Mouse (Mus musculus): ENCODE measurements at regions not wholly inside any gene's neighbourhood (a gene's known extent, or its start where the extent isn't known, plus 50 kb on each side); places are given as distances from the start of the nearest gene placed in this dataset.
A peak's percentile ranks its signal among the peaks of the same experiment; 100 is the strongest.

DNA sequence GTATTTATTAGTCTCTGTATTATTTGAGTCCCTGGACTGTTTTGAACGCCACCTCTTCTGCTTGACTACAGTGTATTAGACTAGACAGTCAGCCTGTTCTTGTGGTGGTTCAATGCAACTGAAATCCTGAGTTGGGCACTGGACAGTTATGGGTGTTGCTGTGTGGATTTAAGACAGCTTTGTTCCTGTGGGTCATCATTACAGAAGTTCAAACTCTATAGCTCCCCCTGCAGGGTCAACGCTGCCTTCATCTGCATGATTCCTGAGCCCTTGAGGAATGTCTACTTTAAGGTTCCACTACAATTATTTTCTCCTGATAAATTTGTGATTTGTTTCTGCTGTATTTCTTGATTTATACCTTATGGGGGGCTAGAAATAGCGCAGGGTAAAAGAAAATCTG lies 517.8 kb upstream of the Dppa4 start:
- TF ChIP-seq MAFK (IDR thresholded peaks at IDR 0.05; ENCODE audit: borderline replicate concordance, low read depth, low read length) (no peak), TAL1 (IDR thresholded peaks at IDR 0.05; ENCODE audit: low read length) (no peak), POLR2A (IDR thresholded peaks at IDR 0.05; ENCODE audit: control insufficient read depth in 1 of 2, insufficient read depth in 1 of 2, low read depth in 1 of 2, low read length in 2 of 2, poor library complexity in 1 of 2) (no peak), EP300 (IDR thresholded peaks at IDR 0.05; ENCODE audit: low read depth in 1 of 2, low read length in 2 of 2) (no peak), MAX (IDR thresholded peaks at IDR 0.05; ENCODE audit: low read length) (no peak), ZC3H11A (IDR thresholded peaks at IDR 0.05; ENCODE audit: low read depth, low read length) (no peak), CTCF (IDR thresholded peaks at IDR 0.05 in 2 of 3, conservative IDR thresholded peaks at IDR 0.05 in 1 of 3; ENCODE audit: control insufficient read depth in 1 of 3, insufficient read depth in 1 of 3, low read depth in 2 of 3, low read length in 3 of 3, poor library complexity in 1 of 3, severe bottlenecking in 1 of 3) (peak in 2 of 3 experiments; percentile 7 to 15; a peak in 1 of 6 replicates), ZNF384 (IDR thresholded peaks at IDR 0.05; ENCODE audit: low read depth, low read length) (no peak), USF1 (IDR thresholded peaks at IDR 0.05; ENCODE audit: low read depth, low read length) (no peak), MEF2A (IDR thresholded peaks at IDR 0.05; ENCODE audit: extremely low read depth, insufficient replicate concordance, low read depth, low read length, poor library complexity, severe bottlenecking) (no peak), HCFC1 (IDR thresholded peaks at IDR 0.05; ENCODE audit: low read depth, low read length) (no peak), BHLHE40 (IDR thresholded peaks at IDR 0.05; ENCODE audit: borderline replicate concordance, low read depth, low read length) (no peak), GABPA (IDR thresholded peaks at IDR 0.05; ENCODE audit: low read depth, low read length) (no peak)
